Mouse (Mus musculus) hindbrain, embryonic 13.5 days (tissue): Measurements from ENCODE around the gene Pcdh15. TPM values are rescaled to one million over a fixed set of nuclear protein-coding genes. Genes with fewer than 3 reads are reported as not detected.

Source experiments
- ATAC-seq: fragments of 200-750 bp; cut with Nextera tagmentation; 2 replicates; pipeline ENCODE4 v1.8.0; 2017; ENCODE audit warnings: moderate TSS enrichment; ENCODE audit not compliant: low FRiP score
- H3K27ac ChIP-seq: fragments of 300-500 bp; sonication (generic); 2 replicates; pipeline ENCODE4 v1.5.1; 2015; ENCODE audit warnings: inconsistent platforms, mild to moderate bottlenecking, moderate library complexity
- H3K27me3 ChIP-seq: fragments of 300-500 bp; sonication (generic); 2 replicates; pipeline ENCODE4 v1.6.1; 2015; ENCODE audit warnings: mild to moderate bottlenecking, inconsistent platforms
- H3K36me3 ChIP-seq: fragments of 300-500 bp; sonication (generic); 2 replicates; pipeline ENCODE4 v1.6.1; 2015; ENCODE audit warnings: mild to moderate bottlenecking, inconsistent platforms
- H3K4me1 ChIP-seq: fragments of 300-500 bp; sonication (generic); replicated peaks from 2 replicates; pipeline ENCODE4 v1.6.1; 2015; ENCODE audit warnings: inconsistent platforms
- H3K4me2 ChIP-seq: fragments of 300-500 bp; sonication (generic); 2 replicates; pipeline ENCODE4 v1.6.1; 2015; ENCODE audit warnings: inconsistent platforms, mild to moderate bottlenecking, moderate library complexity
- H3K4me3 ChIP-seq: fragments of 300-500 bp; sonication (generic); 2 replicates; pipeline ENCODE4 v1.5.1; 2015; ENCODE audit warnings: mild to moderate bottlenecking, inconsistent platforms
- H3K9ac ChIP-seq: fragments of 300-500 bp; sonication (generic); 2 replicates; pipeline ENCODE4 v1.6.1; 2015; ENCODE audit warnings: mild to moderate bottlenecking, inconsistent platforms
- H3K9me3 ChIP-seq: fragments of 300-500 bp; sonication (generic); 2 replicates; pipeline ENCODE4 v1.6.1; 2016; ENCODE audit warnings: inconsistent platforms
- WGBS: fragments of 180-500 bp; shearing (Covaris S2); methylation state at CpG from one replicate; pipeline ENCODE4 v1.1.7; 2015; 5-methylcytosine and 5-hydroxymethylcytosine counted together
- polyA plus RNA-seq: library from polyadenylated mRNA; unstranded; fragments of >200 nt; fragmentation: Nextera tagmentation; extraction: Ambion mirVana; gene quantifications from 2 replicates; pipeline ENCODE4 v1.2.1, GENCODE M21; 2015

Gene Pcdh15
- polyA plus RNA-seq, 1 experiment from 2014 or later: 8.9 TPM

- H3K9ac ChIP-seq: no peak overlapping the region
- WGBS: 65% methylated on average over 3 of the region's 3 CpGs
- H3K36me3 ChIP-seq: no peaks in the 10 kb centered on the region
- H3K4me1 ChIP-seq: no peaks in the 10 kb centered on the region
- H3K9me3 ChIP-seq: no peaks in the 10 kb centered on the region
- no peaks in the 10 kb centered on the region for H3K27me3 ChIP-seq
- no peak for ATAC-seq
- H3K27ac ChIP-seq: no peak overlapping the region
- H3K4me2 ChIP-seq: no peak overlapping the region
- no peak overlapping the region for H3K4me3 ChIP-seq
Measured at GRCm38 (mm10) chr10:74569603-74570002, 1470.5 kb downstream of the Pcdh15 start.

- 90% methylated on average over 2 of the region's 2 CpGs for WGBS
Measured at GRCm38 (mm10) chr10:74579924-74580323, 1480.8 kb downstream of the Pcdh15 start.

GRCm38 (mm10) chr10:74591799-74592198 is 1492.7 kb downstream of the Pcdh15 start:
- Histone ChIP-seq H3K4me1 (no peaks in the 10 kb centered on the region), H3K27ac (no peak overlapping the region), H3K9me3 (no peaks in the 10 kb centered on the region), H3K27me3 (no peaks in the 10 kb centered on the region), H3K9ac (no peak overlapping the region), H3K36me3 (no peaks in the 10 kb centered on the region), H3K4me2 (no peak overlapping the region), H3K4me3 (no peak overlapping the region)
- no peak for ATAC-seq
- 77% methylated on average over 3 of the region's 3 CpGs for WGBS

More at GRCm38 (mm10) chr10:74579924-74580323, 1480.8 kb downstream of the Pcdh15 start:
- Histone ChIP-seq H3K4me2 (no peak overlapping the region), H3K9me3 (no peaks in the 10 kb centered on the region), H3K36me3 (no peaks in the 10 kb centered on the region), H3K27ac (no peak overlapping the region), H3K4me3 (no peak overlapping the region), H3K4me1 (0 out of 2 replicates have a peak, but pooled peaks cover 3% of the 10 kb centered on the region), H3K9ac (no peak overlapping the region), H3K27me3 (no peaks in the 10 kb centered on the region)
- no peak for ATAC-seq

- H3K9me3 ChIP-seq: no peaks in the 10 kb centered on the region
- ATAC-seq: no peak
Measured at GRCm38 (mm10) chr10:74607683-74608082, 1508.5 kb downstream of the Pcdh15 start.

GRCm38 (mm10) chr10:74621837-74622236 is 1522.7 kb downstream of the Pcdh15 start:
- Histone ChIP-seq H3K4me3 (no peak overlapping the region), H3K9me3 (no peaks in the 10 kb centered on the region), H3K9ac (no peak overlapping the region), H3K4me1 (no peaks in the 10 kb centered on the region), H3K27ac (no peak overlapping the region), H3K36me3 (no peaks in the 10 kb centered on the region), H3K4me2 (no peak overlapping the region), H3K27me3 (no peaks in the 10 kb centered on the region)
- no peak for ATAC-seq
- WGBS: 64% methylated on average over 2 of the region's 2 CpGs

More at GRCm38 (mm10) chr10:74607683-74608082, 1508.5 kb downstream of the Pcdh15 start:
- Histone ChIP-seq H3K4me3 (no peak overlapping the region), H3K27me3 (no peaks in the 10 kb centered on the region), H3K9ac (no peak overlapping the region), H3K27ac (no peak overlapping the region), H3K36me3 (no peaks in the 10 kb centered on the region), H3K4me1 (0 out of 2 replicates have a peak, but pooled peaks cover 3% of the 10 kb centered on the region), H3K4me2 (no peak overlapping the region)
- WGBS: 58% methylated on average over 2 of the region's 2 CpGs

GRCm38 (mm10) chr10:74625715-74626114 is 1526.6 kb downstream of the Pcdh15 start:
- ATAC-seq: no peak
- Histone ChIP-seq H3K4me2 (no peak overlapping the region), H3K27me3 (no peaks in the 10 kb centered on the region), H3K4me3 (no peak overlapping the region), H3K27ac (no peak overlapping the region), H3K9ac (no peak overlapping the region), H3K9me3 (no peaks in the 10 kb centered on the region), H3K36me3 (no peaks in the 10 kb centered on the region), H3K4me1 (no peaks in the 10 kb centered on the region)
- 84% methylated on average over 4 of the region's 4 CpGs for WGBS

GRCm38 (mm10) chr10:74626596-74626995 is 1527.5 kb downstream of the Pcdh15 start:
- WGBS: 72% methylated on average over 10 of the region's 10 CpGs

GRCm38 (mm10) chr10:74631314-74631713 is 1532.2 kb downstream of the Pcdh15 start:
- no peak overlapping the region for H3K4me2 ChIP-seq
- no peaks in the 10 kb centered on the region for H3K36me3 ChIP-seq
- H3K27ac ChIP-seq: no peak overlapping the region
- H3K27me3 ChIP-seq: no peaks in the 10 kb centered on the region
- ATAC-seq: no peak
- H3K9ac ChIP-seq: no peak overlapping the region
- no peaks in the 10 kb centered on the region for H3K4me1 ChIP-seq
- H3K4me3 ChIP-seq: no peak overlapping the region
- WGBS: 92% methylated on average over 9 of the region's 9 CpGs
- H3K9me3 ChIP-seq: no peaks in the 10 kb centered on the region

More at GRCm38 (mm10) chr10:74626596-74626995, 1527.5 kb downstream of the Pcdh15 start:
- no peak overlapping the region for H3K27ac ChIP-seq
- no peak overlapping the region for H3K4me3 ChIP-seq
- H3K9me3 ChIP-seq: no peaks in the 10 kb centered on the region
- no peaks in the 10 kb centered on the region for H3K27me3 ChIP-seq
- ATAC-seq: no peak
- no peak overlapping the region for H3K4me2 ChIP-seq
- H3K36me3 ChIP-seq: no peaks in the 10 kb centered on the region
- H3K4me1 ChIP-seq: no peaks in the 10 kb centered on the region
- no peak overlapping the region for H3K9ac ChIP-seq

GRCm38 (mm10) chr10:74637040-74637439 is 1537.9 kb downstream of the Pcdh15 start:
- no peak for ATAC-seq
- Histone ChIP-seq H3K36me3 (no peaks in the 10 kb centered on the region), H3K4me1 (no peaks in the 10 kb centered on the region), H3K4me3 (no peak overlapping the region), H3K9me3 (no peaks in the 10 kb centered on the region), H3K27ac (no peak overlapping the region), H3K4me2 (no peak overlapping the region), H3K9ac (no peak overlapping the region), H3K27me3 (no peaks in the 10 kb centered on the region)
- WGBS: 42% methylated on average over 4 of the region's 4 CpGs

- Histone ChIP-seq H3K9ac (no peak overlapping the region), H3K4me2 (no peak overlapping the region), H3K4me1 (no peaks in the 10 kb centered on the region), H3K27ac (no peak overlapping the region), H3K27me3 (no peaks in the 10 kb centered on the region), H3K36me3 (no peaks in the 10 kb centered on the region), H3K9me3 (no peaks in the 10 kb centered on the region), H3K4me3 (no peak overlapping the region)
- no peak for ATAC-seq
- WGBS: 65% methylated on average over 6 of the region's 6 CpGs
Measured at GRCm38 (mm10) chr10:74642125-74642524, 1543.0 kb downstream of the Pcdh15 start.

- no peak overlapping the region for H3K4me2 ChIP-seq
- H3K27ac ChIP-seq: no peak overlapping the region
- no peaks in the 10 kb centered on the region for H3K4me1 ChIP-seq
- H3K36me3 ChIP-seq: no peaks in the 10 kb centered on the region
- 94% methylated on average over 1 of the region's 1 CpGs for WGBS
- H3K9ac ChIP-seq: no peak overlapping the region
- H3K4me3 ChIP-seq: no peak overlapping the region
- no peaks in the 10 kb centered on the region for H3K27me3 ChIP-seq
- H3K9me3 ChIP-seq: no peaks in the 10 kb centered on the region
- ATAC-seq: no peak
Measured at GRCm38 (mm10) chr10:74663171-74663570, 1564.0 kb downstream of the Pcdh15 start.

- Histone ChIP-seq H3K9me3 (no peaks in the 10 kb centered on the region), H3K4me1 (no peaks in the 10 kb centered on the region), H3K27me3 (no peaks in the 10 kb centered on the region), H3K4me2 (no peak overlapping the region), H3K9ac (no peak overlapping the region), H3K4me3 (no peak overlapping the region), H3K36me3 (no peaks in the 10 kb centered on the region), H3K27ac (no peak overlapping the region)
- no peak for ATAC-seq
- WGBS: 74% methylated on average over 4 of the region's 4 CpGs
Measured at GRCm38 (mm10) chr10:74680016-74680491, 1580.9 kb downstream of the Pcdh15 start.

- 21% methylated on average over 1 of the region's 1 CpGs for WGBS
- Histone ChIP-seq H3K27ac (no peak overlapping the region), H3K4me1 (no peaks in the 10 kb centered on the region), H3K9me3 (no peaks in the 10 kb centered on the region), H3K36me3 (no peaks in the 10 kb centered on the region), H3K27me3 (no peaks in the 10 kb centered on the region), H3K9ac (no peak overlapping the region), H3K4me2 (no peak overlapping the region), H3K4me3 (no peak overlapping the region)
- ATAC-seq: no peak
Measured at GRCm38 (mm10) chr10:74680559-74680958, 1581.4 kb downstream of the Pcdh15 start.
